Mouse (Mus musculus): ENCODE results near the gene Snx3. TPM values are rescaled to one million over a fixed set of nuclear protein-coding genes. Genes with fewer than 3 reads are reported as not detected.

The Snx3 gene
- total RNA-seq, 2 experiments from 2014 or later, result 155 to 161 TPM

- no peak for DNase-seq
Observed at GRCm38 (mm10) chr10:42504096-42504710, 2.4 kb downstream of the Snx3 start.

- no peak for DNase-seq
Observed at GRCm38 (mm10) chr10:42510141-42510540, 8.3 kb downstream of the Snx3 start.

- DNase-seq, result no peak
Observed at GRCm38 (mm10) chr10:42511184-42512135, 9.6 kb downstream of the Snx3 start.

- no peak for DNase-seq
Observed at GRCm38 (mm10) chr10:42514125-42514524, 12.3 kb downstream of the Snx3 start.

DNA sequence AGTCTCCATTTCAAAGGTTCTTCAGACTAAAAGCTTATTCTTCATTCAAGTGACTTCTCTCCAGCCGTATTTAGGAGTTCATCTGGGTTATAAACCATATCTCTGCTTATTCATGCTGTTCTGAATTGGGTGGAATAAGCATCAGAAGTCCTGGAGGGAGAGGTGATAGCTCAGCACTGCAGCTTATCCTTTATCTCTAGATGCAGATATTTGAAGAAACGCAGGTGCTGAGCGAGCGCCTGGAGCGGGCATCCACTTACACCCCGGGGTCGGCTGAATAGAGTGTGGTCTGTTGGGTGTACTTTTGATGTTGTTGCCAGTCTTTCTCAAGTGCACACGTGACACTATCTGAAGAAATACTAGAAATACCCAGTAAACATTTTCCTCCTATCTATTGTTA lies 16.5 kb downstream of the Snx3 start:
- no peak for DNase-seq

- no peak for DNase-seq
Observed at GRCm38 (mm10) chr10:42521315-42521981, 19.6 kb downstream of the Snx3 start.

DNA sequence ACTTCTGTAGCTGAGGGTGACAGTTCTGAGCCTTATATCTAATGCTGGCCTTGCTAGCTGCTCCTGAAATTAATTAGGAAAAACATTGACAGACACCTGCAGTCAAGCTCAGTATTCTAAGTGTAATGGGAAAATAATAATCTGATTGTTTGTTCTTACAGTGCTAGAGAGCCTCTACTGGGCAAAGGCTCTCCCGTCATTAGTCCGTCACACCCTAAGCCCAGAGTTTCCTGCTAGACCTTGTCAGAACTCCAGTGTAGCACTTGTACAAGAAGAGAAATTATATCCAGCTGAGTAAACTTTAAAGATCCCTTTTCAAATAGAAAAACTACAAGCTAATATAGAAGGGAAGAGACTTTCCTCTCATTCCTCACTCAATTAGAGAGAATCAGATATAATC lies 21.1 kb downstream of the Snx3 start:
- no peak for DNase-seq

GRCm38 (mm10) chr10:42523556-42524162 lies 21.8 kb downstream of the Snx3 start:
- no peak for DNase-seq

- DNase-seq, result no peak
Observed at GRCm38 (mm10) chr10:42525682-42526081, 23.9 kb downstream of the Snx3 start.

- no peak for DNase-seq
Observed at GRCm38 (mm10) chr10:42533836-42534453, 32.1 kb downstream of the Snx3 start.

- no peak for DNase-seq
Observed at GRCm38 (mm10) chr10:42537571-42538316, 35.9 kb downstream of the Snx3 start.

DNA sequence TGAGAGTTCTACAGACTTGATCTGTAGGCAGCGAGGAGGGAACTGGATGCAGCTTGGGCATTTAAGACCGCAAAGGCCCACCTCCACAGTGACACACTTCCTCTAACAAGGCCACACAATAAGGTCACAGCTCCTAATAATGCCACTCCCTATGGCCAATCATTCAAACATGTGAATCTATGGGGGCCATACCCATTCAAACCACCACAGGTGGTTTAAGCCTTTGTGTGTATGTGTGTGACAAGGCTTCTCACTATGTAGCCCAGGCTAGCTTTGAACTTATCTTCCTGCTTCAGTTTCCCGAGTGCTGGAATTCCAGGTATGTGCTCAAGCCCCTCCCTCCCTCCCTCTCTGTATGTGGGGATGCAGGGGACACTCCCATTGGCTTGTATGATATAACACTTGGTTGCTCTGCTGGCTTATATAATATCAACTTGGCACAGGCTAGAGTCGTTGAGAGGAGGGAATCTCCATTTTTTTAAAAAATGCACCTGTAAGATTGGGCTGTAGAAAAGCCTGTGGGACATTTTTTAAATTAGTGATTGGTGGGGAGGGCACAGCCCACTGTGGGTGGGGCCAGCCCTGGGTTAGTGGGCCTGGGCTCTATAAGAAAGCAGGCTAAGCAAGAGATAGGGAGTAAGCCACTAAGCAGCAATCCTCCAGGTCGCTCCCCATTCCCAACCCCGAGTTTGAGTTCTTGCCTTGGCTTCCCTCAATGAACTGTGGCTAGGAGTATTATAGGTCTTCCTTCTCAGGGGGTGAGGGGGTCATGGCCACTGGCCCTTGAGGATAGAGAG lies 44.1 kb downstream of the Snx3 start:
- DNase-seq, result no peak

GRCm38 (mm10) chr10:42546507-42546906 lies 44.7 kb downstream of the Snx3 start:
- no peak for DNase-seq

- DNase-seq, result no peak
Observed at GRCm38 (mm10) chr10:42559581-42560200, 57.9 kb downstream of the Snx3 start.

GRCm38 (mm10) chr10:42562272-42562671 lies 60.4 kb downstream of the Snx3 start:
- no peak for DNase-seq

- no peak for DNase-seq
Observed at GRCm38 (mm10) chr10:42572567-42572966, 70.7 kb downstream of the Snx3 start.

DNA sequence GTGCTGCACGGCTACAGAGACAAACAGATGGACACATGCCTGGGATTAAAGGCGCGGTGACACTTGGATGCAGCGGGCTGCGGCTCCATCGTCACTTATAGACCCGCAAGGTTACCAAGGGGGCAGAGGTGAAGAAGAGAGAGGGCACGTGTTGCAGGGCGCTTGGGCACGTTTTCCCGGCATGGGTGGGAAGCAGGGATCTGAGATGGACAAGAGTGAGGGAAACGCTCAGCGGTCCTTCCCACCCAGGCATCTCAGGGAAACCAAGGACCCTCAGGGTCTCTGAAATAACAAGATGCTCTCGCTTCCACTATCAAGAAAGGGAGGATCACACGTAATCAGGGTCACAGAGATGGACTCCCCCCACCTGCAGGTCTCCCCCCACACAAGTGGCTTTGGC lies 71.1 kb downstream of the Snx3 start:
- DNase-seq, result no peak

- DNase-seq, result no peak
Observed at GRCm38 (mm10) chr10:42574639-42575038, 72.8 kb downstream of the Snx3 start.

GRCm38 (mm10) chr10:42577525-42578280 lies 75.9 kb downstream of the Snx3 start:
- DNase-seq, result no peak
